Mouse (Mus musculus) gastrocnemius, postnatal 36 days (tissue): ENCODE data around the gene Shcbp1l. TPM values are rescaled to one million over a fixed set of nuclear protein-coding genes. Genes with fewer than 3 reads are reported as not detected.
A peak's percentile ranks its signal among the peaks of the same experiment; 100 is the strongest.
"Not testable (repeated sequence)": the region's sequence is repeated elsewhere in the genome, so short reads cannot be mapped to it uniquely, and the experiment has no call there.

Source experiments
- DNase-seq, 2 experiments: peaks; one replicate each; pipeline ENCODE4 v3.0.0; 2022
- intact Hi-C: fragments of 180-260 bp; cut with DNase I; formaldehyde crosslinking; loops from one replicate; pipeline ENCODE4 v1.15.1; 2025
- long read RNA-seq, 2 experiments: library from polyadenylated mRNA; stranded (forward); transcript quantifications; one replicate each; pipeline ENCODE4 v2.0.0; 2021
- total RNA-seq, 2 experiments: library from RNA; stranded (reverse); gene quantifications; 2 replicates each; pipeline ENCODE4 v1.2.3; 2021

The Shcbp1l gene
- total RNA-seq, result not detected
- long read RNA-seq, experiment 1, partial matches to known transcripts, result 0 of 1 reads
- long read RNA-seq, experiment 1, other reads (novel, unspliced or antisense), result 1 of 1 reads
- long read RNA-seq, experiment 2, result 0 reads

GRCm38 (mm10) chr1:153424770-153425584 lies at the start of gene Shcbp1l:
TSS of gene Shcbp1l (plus strand) at chr1:153425162.
- intact Hi-C loops, result no loop called here

GRCm38 (mm10) chr1:153376446-153376845 lies 48.5 kb upstream of the Shcbp1l start:
- intact Hi-C loops, result loop anchor here (10.0 kb wide), 1 partner anchor 722 kb away; no protein-coding TSS in a partner anchor
- no peak for DNase-seq

More at GRCm38 (mm10) chr1:153424770-153425584, at the start of gene Shcbp1l:
- peak; percentile 29 to 30 for DNase-seq

GRCm38 (mm10) chr1:153378587-153378986 lies 46.4 kb upstream of the Shcbp1l start:
- DNase-seq, result no peak
- intact Hi-C loops, result loop anchor here (10.0 kb wide), 1 partner anchor 724 kb away; no protein-coding TSS in a partner anchor

GRCm38 (mm10) chr1:153379832-153380231 lies 45.1 kb upstream of the Shcbp1l start:
- no peak for DNase-seq
- intact Hi-C loops, result loop anchor here (5.0 to 10.0 kb wide), 3 partner anchors 33 to 725 kb away; no protein-coding TSS in a partner anchor

GRCm38 (mm10) chr1:153380746-153381282 lies 44.1 kb upstream of the Shcbp1l start:
- no peak for DNase-seq
- intact Hi-C loops, result loop anchor here (5.0 to 10.0 kb wide), 2 partner anchors 34 to 156 kb away; no protein-coding TSS in a partner anchor

GRCm38 (mm10) chr1:153385081-153385480 lies 39.9 kb upstream of the Shcbp1l start:
- no peak for DNase-seq
- intact Hi-C loops, result loop anchor here (5.0 to 10.0 kb wide), 2 partner anchors 53 to 160 kb away; partner anchors contain the start of gene Lamc1

GRCm38 (mm10) chr1:153385661-153386060 lies 39.3 kb upstream of the Shcbp1l start:
- not testable (repeated sequence) for DNase-seq
- intact Hi-C loops, result loop anchor here (2.0 to 10.0 kb wide), 3 partner anchors 53 to 285 kb away; partner anchors contain the start of gene Lamc1

GRCm38 (mm10) chr1:153386271-153387069 lies 38.5 kb upstream of the Shcbp1l start:
- DNase-seq, result peak; percentile 72 to 74
- intact Hi-C loops, result loop anchor here (2.0 to 10.0 kb wide), 3 partner anchors 54 to 286 kb away; partner anchors contain the start of gene Lamc1

GRCm38 (mm10) chr1:153395706-153396105 lies 29.3 kb upstream of the Shcbp1l start:
- DNase-seq, intact Hi-C loops: not testable (repeated sequence)

GRCm38 (mm10) chr1:153401765-153402164 lies 23.2 kb upstream of the Shcbp1l start:
- intact Hi-C loops, result no loop called here
- peak; percentile 53 to 68 for DNase-seq

GRCm38 (mm10) chr1:153407641-153408040 lies 17.3 kb upstream of the Shcbp1l start:
- intact Hi-C loops, DNase-seq: not testable (repeated sequence)

- intact Hi-C loops, result not testable (repeated sequence)
Observed at GRCm38 (mm10) chr1:153408296-153408695, 16.7 kb upstream of the Shcbp1l start.

GRCm38 (mm10) chr1:153410915-153411314 lies 14.0 kb upstream of the Shcbp1l start:
- DNase-seq, intact Hi-C loops: not testable (repeated sequence)

More at GRCm38 (mm10) chr1:153408296-153408695, 16.7 kb upstream of the Shcbp1l start:
- not testable (repeated sequence) for DNase-seq

- intact Hi-C loops, result no loop called here
- DNase-seq, result no peak
Observed at GRCm38 (mm10) chr1:153411723-153412122, 13.2 kb upstream of the Shcbp1l start.

GRCm38 (mm10) chr1:153412663-153413396 lies 12.1 kb upstream of the Shcbp1l start:
- intact Hi-C loops, DNase-seq: not testable (repeated sequence)

GRCm38 (mm10) chr1:153413397-153414020 lies 11.5 kb upstream of the Shcbp1l start:
- DNase-seq, intact Hi-C loops: not testable (repeated sequence)

- intact Hi-C loops, result not testable (repeated sequence)
- peak; percentile 58 to 65 for DNase-seq
Observed at GRCm38 (mm10) chr1:153414114-153414723, 10.7 kb upstream of the Shcbp1l start.

GRCm38 (mm10) chr1:153414962-153415361 lies 10.0 kb upstream of the Shcbp1l start:
- DNase-seq, result peak in 1 of 2 experiments; percentile 17
- intact Hi-C loops, result no loop called here
